Mouse (Mus musculus): ENCODE data around the gene Myoz2.

- TF ChIP-seq POLR2A (IDR thresholded peaks at IDR 0.05; ENCODE audit: insufficient read depth, low read length) (no peak), CTCF (IDR thresholded peaks at IDR 0.05; ENCODE audit: low read depth, low read length) (no peak), EP300 (IDR thresholded peaks at IDR 0.05; ENCODE audit: insufficient read depth, low read depth, low read length) (no peak)
Measured at GRCm38 (mm10) chr3:123013476-123013875, 21.3 kb downstream of the Myoz2 start.

All from ES-Bruce4 (cell line).